Mouse (Mus musculus) neutrophil, adult 59 days (primary cell): ENCODE data around the gene Gm8113. TPM values are rescaled to one million over a fixed set of nuclear protein-coding genes. Genes with fewer than 3 reads are reported as not detected.

Experiments
- total RNA-seq, 2 experiments: library from RNA; stranded (reverse); gene quantifications; 1 replicate in 1 of 2; 2 replicates in 1 of 2; pipeline ENCODE4 v1.2.4; 2023

Gene Gm8113
- 1 to 10 TPM; 1.3 to 1.7 TPM for total RNA-seq

DNA sequence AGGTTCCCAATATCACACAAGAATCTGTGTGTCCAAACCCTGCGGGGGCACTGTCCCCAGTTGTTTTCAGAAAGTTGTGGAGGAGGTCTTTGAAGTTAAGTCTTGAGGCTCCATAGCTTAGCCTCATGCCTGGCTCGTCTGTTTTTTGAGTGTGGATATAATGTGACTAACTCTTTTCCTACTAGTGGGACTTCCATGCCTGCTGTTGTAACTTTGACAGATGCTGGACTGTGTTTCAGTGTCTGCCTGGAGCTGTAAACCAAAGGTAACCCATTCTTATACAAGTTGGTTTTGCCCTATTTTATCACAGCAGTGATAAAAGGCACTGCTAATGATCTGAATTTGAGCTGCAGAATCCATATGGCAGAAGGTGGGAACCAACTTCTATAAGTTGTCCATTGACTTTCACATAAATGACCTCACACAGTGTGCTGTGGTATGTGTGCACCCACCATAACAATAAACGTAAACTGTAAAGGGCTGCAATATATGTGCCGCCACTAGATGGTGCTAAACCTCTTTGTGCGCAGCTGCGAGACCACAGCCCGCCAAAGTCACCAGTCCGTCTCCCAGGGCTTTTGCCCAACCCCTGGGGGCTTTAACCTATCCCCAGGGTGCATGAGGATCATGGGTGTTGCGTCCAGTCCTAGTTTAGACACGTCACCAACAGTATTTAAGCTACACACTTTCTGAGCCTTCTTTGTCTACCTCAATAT lies at the start of gene Gm8113:
Gm8113 (plus strand) TSS at position 703 of the 716 bp plus-strand sequence.

DNA sequence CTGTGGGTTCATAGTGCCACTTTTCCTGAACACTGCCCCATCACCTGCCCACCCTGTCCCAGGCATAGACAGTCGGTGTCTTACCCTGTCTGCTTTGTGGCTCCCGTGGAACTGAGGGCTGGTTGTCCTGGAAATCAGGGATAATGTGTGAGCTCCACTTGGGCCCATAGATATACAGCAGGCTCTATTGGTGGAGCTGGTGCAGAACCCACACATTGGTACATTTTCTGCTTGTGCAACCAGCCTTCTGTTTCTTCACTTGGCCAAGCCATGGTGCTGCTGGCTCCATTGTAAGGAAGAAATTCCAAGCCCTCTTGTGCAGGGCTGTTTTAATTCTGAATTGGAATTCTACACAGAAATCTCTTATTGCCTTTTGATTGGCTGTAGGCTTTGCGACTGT lies 49.8 kb upstream of the Gm8113 start, which contains the start of gene Ear1:
Ear1 (minus strand) TSS at position 101 of the 400 bp plus-strand sequence.

DNA sequence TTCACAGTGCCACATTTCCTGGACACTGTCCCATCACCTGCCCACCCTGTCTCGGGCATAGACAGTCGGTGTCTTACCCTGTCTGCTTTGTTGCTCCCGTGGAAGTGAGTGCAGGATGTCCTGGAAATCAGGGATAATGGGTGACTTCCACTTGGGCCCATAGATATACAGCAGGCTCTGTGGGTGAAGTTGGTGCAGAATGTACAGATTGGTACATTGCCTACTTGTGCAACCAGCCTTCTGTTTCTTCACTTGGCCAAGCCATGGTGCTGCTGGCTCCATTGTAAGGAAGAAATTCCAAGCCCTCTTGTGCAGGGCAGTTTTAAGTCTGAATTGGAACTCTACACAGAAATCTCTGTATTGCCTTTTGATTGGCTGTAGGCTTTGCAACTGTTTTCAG lies 1.7 kb upstream of the Gm8113 start, which contains the start of gene Ear10:
Ear10 (minus strand) TSS at position 101 of the 400 bp plus-strand sequence.

DNA sequence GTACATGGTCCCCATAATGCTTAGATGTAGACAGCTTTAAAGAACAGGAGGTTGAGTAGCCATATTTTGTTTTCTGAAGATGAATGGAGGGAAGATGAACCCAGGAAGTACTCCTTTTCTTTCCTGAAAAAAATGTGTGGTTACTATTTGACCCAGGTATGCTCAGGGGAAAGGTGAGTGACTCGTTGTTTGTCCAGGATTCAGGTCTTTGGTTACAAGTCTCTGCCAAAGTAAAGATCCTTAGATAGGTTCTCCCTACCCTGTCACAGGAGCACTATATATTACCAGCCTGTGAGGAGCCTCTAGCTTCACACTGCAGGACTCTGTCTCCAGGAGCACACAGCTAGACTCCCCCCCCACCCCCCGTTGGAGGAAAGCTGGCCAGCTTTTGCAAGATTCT lies 31.6 kb downstream of the Gm8113 start, which contains the start of gene Ang5:
Ang5 (plus strand) TSS at position 301 of the 400 bp plus-strand sequence.

Other genes with a start within 250 kb of the Gm8113 start
- not detected for gene Gm8165, start 248.2 kb upstream of the Gm8113 start, total RNA-seq
- under 1 TPM; 0.49 to 0.71 TPM for gene Gm7324, start 227.6 kb upstream of the Gm8113 start, total RNA-seq
- gene Gm16506, start 197.9 kb upstream of the Gm8113 start, total RNA-seq, result not detected
- not detected for gene Gm6526, start 177.5 kb upstream of the Gm8113 start, total RNA-seq
- gene Gm8180, start 140.6 kb upstream of the Gm8113 start, total RNA-seq, result not detected
- gene Ear1, start 49.9 kb upstream of the Gm8113 start, total RNA-seq, result 10 to 100 TPM; 41.3 to 66.3 TPM
- gene Ear10, start 1.8 kb upstream of the Gm8113 start, total RNA-seq, result not detected
- gene Ang5, start 31.7 kb downstream of the Gm8113 start, total RNA-seq, result not detected
- not detected for gene Ang6, start 76.9 kb downstream of the Gm8113 start, total RNA-seq
- gene Ear2, start 177.3 kb downstream of the Gm8113 start, total RNA-seq, result 100 to 1,000 TPM; 182 to 186 TPM
- not detected for gene Gm3327, start 198.5 kb downstream of the Gm8113 start, total RNA-seq